Mouse (Mus musculus): ENCODE results near the gene Gm10354. TPM values are rescaled to one million over a fixed set of nuclear protein-coding genes. Genes with fewer than 3 reads are reported as not detected.
"Not testable (repeated sequence)": the region's sequence is repeated elsewhere in the genome, so short reads cannot be mapped to it uniquely, and the experiment has no call there.

Gene Gm10354
- not detected in 2 replicates for polyA plus RNA-seq (2016; fragmentation: Nextera tagmentation; extraction: Ambion mirVana)

GRCm38 (mm10) chr5:14978835-14979234, at the start of gene Gm10354:
Gene Gm10354 (minus strand): TSS chr5:14978935.
- H3K9me3 ChIP-seq, result peaks cover 27% of the 10 kb centered on the region
- H3K36me3 ChIP-seq (replicated peaks); H3K27ac ChIP-seq; H3K4me1 ChIP-seq; ATAC-seq (ENCODE audit: low FRiP score); H3K9ac ChIP-seq; H3K4me2 ChIP-seq; H3K27me3 ChIP-seq; H3K4me3 ChIP-seq (replicated peaks): not testable (repeated sequence)
- 55% methylated on average over 1 of the region's 1 CpGs for WGBS

GRCm38 (mm10) chr5:15024316-15024715, 45.6 kb upstream of the Gm10354 start:
- H3K4me3 ChIP-seq (replicated peaks); H3K36me3 ChIP-seq (replicated peaks); H3K4me1 ChIP-seq; H3K4me2 ChIP-seq; H3K9ac ChIP-seq; H3K27ac ChIP-seq; H3K27me3 ChIP-seq; ATAC-seq (ENCODE audit: low FRiP score): not testable (repeated sequence)
- 84% methylated on average over 1 of the region's 1 CpGs for WGBS
- H3K9me3 ChIP-seq, result peaks cover 42% of the 10 kb centered on the region

- not testable (repeated sequence) for H3K4me1 ChIP-seq; H3K27me3 ChIP-seq; ATAC-seq (ENCODE audit: low FRiP score); H3K4me3 ChIP-seq (replicated peaks); H3K9ac ChIP-seq; H3K27ac ChIP-seq; H3K36me3 ChIP-seq (replicated peaks); H3K4me2 ChIP-seq
- peaks cover 37% of the 10 kb centered on the region for H3K9me3 ChIP-seq
- WGBS, result 72% methylated on average over 2 of the region's 2 CpGs
Measured at GRCm38 (mm10) chr5:15020067-15020466, 41.3 kb upstream of the Gm10354 start.

GRCm38 (mm10) chr5:15010639-15011582, 32.2 kb upstream of the Gm10354 start:
- not testable (repeated sequence) for H3K4me2 ChIP-seq; H3K27me3 ChIP-seq; H3K9ac ChIP-seq; H3K27ac ChIP-seq; H3K36me3 ChIP-seq (replicated peaks); H3K4me3 ChIP-seq (replicated peaks); H3K4me1 ChIP-seq
- peak; percentile 33; the same call in 1 of the 2 replicates for ATAC-seq (ENCODE audit: low FRiP score)
- peaks cover 21% of the 10 kb centered on the region for H3K9me3 ChIP-seq
- 86% methylated on average over 11 of the region's 11 CpGs for WGBS

GRCm38 (mm10) chr5:15006907-15007306, 28.2 kb upstream of the Gm10354 start:
- not testable (repeated sequence) for H3K4me3 ChIP-seq (replicated peaks); H3K36me3 ChIP-seq (replicated peaks); H3K9ac ChIP-seq; H3K4me1 ChIP-seq; H3K27ac ChIP-seq; H3K4me2 ChIP-seq; ATAC-seq (ENCODE audit: low FRiP score); H3K27me3 ChIP-seq
- 60% methylated on average over 3 of the region's 3 CpGs for WGBS
- peaks cover 33% of the 10 kb centered on the region for H3K9me3 ChIP-seq

GRCm38 (mm10) chr5:15006288-15006687, 27.6 kb upstream of the Gm10354 start:
- H3K9me3 ChIP-seq, result peaks cover 29% of the 10 kb centered on the region
- not testable (repeated sequence) for H3K4me3 ChIP-seq (replicated peaks); H3K27me3 ChIP-seq; H3K4me2 ChIP-seq; H3K4me1 ChIP-seq; H3K27ac ChIP-seq; ATAC-seq (ENCODE audit: low FRiP score); H3K9ac ChIP-seq; H3K36me3 ChIP-seq (replicated peaks)
- 64% methylated on average over 3 of the region's 3 CpGs for WGBS

- not testable (repeated sequence) for H3K27ac ChIP-seq; H3K4me2 ChIP-seq; H3K9ac ChIP-seq; H3K4me3 ChIP-seq (replicated peaks); H3K36me3 ChIP-seq (replicated peaks); H3K4me1 ChIP-seq; H3K27me3 ChIP-seq
- WGBS, result 61% methylated on average over 3 of the region's 4 CpGs
- peaks cover 22% of the 10 kb centered on the region for H3K9me3 ChIP-seq
- ATAC-seq (ENCODE audit: low FRiP score), result peak; percentile 55
Measured at GRCm38 (mm10) chr5:15005584-15005983, 26.8 kb upstream of the Gm10354 start.

- not testable (repeated sequence) for H3K27me3 ChIP-seq; H3K27ac ChIP-seq; H3K9ac ChIP-seq; H3K4me1 ChIP-seq; H3K36me3 ChIP-seq (replicated peaks); H3K4me3 ChIP-seq (replicated peaks); H3K4me2 ChIP-seq
- H3K9me3 ChIP-seq, result peaks cover 25% of the 10 kb centered on the region
- 78% methylated on average over 5 of the region's 5 CpGs for WGBS
- peak; percentile 90 for ATAC-seq (ENCODE audit: low FRiP score)
Measured at GRCm38 (mm10) chr5:15004569-15005562, 26.1 kb upstream of the Gm10354 start.

- ATAC-seq (ENCODE audit: low FRiP score); H3K9ac ChIP-seq; H3K4me2 ChIP-seq; H3K27ac ChIP-seq; H3K4me3 ChIP-seq (replicated peaks); H3K36me3 ChIP-seq (replicated peaks); H3K4me1 ChIP-seq; H3K27me3 ChIP-seq: not testable (repeated sequence)
- peaks cover 32% of the 10 kb centered on the region for H3K9me3 ChIP-seq
- WGBS, result 80% methylated on average over 9 of the region's 9 CpGs
Measured at GRCm38 (mm10) chr5:14998077-14998476, 19.3 kb upstream of the Gm10354 start.

GRCm38 (mm10) chr5:14997556-14997955, 18.8 kb upstream of the Gm10354 start:
- H3K36me3 ChIP-seq (replicated peaks); H3K27ac ChIP-seq; H3K4me1 ChIP-seq; H3K9ac ChIP-seq; H3K4me2 ChIP-seq; H3K27me3 ChIP-seq; H3K4me3 ChIP-seq (replicated peaks); ATAC-seq (ENCODE audit: low FRiP score): not testable (repeated sequence)
- H3K9me3 ChIP-seq, result peaks cover 29% of the 10 kb centered on the region
- WGBS, result 84% methylated on average over 4 of the region's 4 CpGs

- H3K9me3 ChIP-seq, result peaks cover 25% of the 10 kb centered on the region
- not testable (repeated sequence) for H3K4me2 ChIP-seq; H3K4me1 ChIP-seq; H3K27ac ChIP-seq; H3K36me3 ChIP-seq (replicated peaks); H3K9ac ChIP-seq; ATAC-seq (ENCODE audit: low FRiP score); H3K4me3 ChIP-seq (replicated peaks); H3K27me3 ChIP-seq
- 73% methylated on average over 7 of the region's 7 CpGs for WGBS
Measured at GRCm38 (mm10) chr5:14996670-14997249, 18.0 kb upstream of the Gm10354 start.

GRCm38 (mm10) chr5:14994124-14994523, 15.4 kb upstream of the Gm10354 start:
- not testable (repeated sequence) for H3K4me3 ChIP-seq (replicated peaks); H3K9ac ChIP-seq; H3K27me3 ChIP-seq; H3K4me1 ChIP-seq; H3K4me2 ChIP-seq; H3K36me3 ChIP-seq (replicated peaks); H3K27ac ChIP-seq
- 87% methylated on average over 6 of the region's 6 CpGs for WGBS
- peaks cover 31% of the 10 kb centered on the region for H3K9me3 ChIP-seq
- peak; percentile 92 for ATAC-seq (ENCODE audit: low FRiP score)
